ENCODE assay signal across 10 mouse cellular contexts in genomic region chr11:35922205-35922873, GRCm38 (mm10). TPM values are rescaled to one million over a fixed set of nuclear protein-coding genes. Genes with fewer than 3 reads are reported as not detected.
DNase-seq lines count a peak whose midpoint lies in the region; ATAC-seq and TF ChIP-seq lines count a peak whose summit lies in the region.
"Had no signal": no experiment of that assay in that cellular context is flagged by ENCODE, and none has a peak within 500 bp of the region (broad histone marks: within the 10 kb centered on the region; RNA-seq: fewer than 3 reads in every experiment).

No protein-coding gene starts in this region.

- no peak overlapping the region for H3K4me3 ChIP-seq in hindbrain, postnatal 0 days (ENCODE audit: low read length)
- no peak overlapping the region for H3K4me3 ChIP-seq in hindbrain, embryonic 16.5 days (ENCODE audit: low read length)
- no peak overlapping the region for H3K4me3 ChIP-seq in midbrain, embryonic 14.5 days (replicated peaks; ENCODE audit: low read depth, low read length)
- no peak overlapping the region for H3K4me3 ChIP-seq in forebrain, embryonic 10.5 days
- H3K4me3 ChIP-seq: neural tube, embryonic 13.5 days had no signal

- H3K36me3 ChIP-seq in hindbrain, postnatal 0 days (ENCODE audit: insufficient read depth, low read length) = no peaks in the 10 kb centered on the region
- H3K36me3 ChIP-seq in hindbrain, embryonic 16.5 days (ENCODE audit: control insufficient read depth, insufficient read depth, low read length) = no peaks in the 10 kb centered on the region
- H3K36me3 ChIP-seq in midbrain, embryonic 14.5 days (ENCODE audit: control insufficient read depth, insufficient read depth, low read length) = no peaks in the 10 kb centered on the region
- no peaks in the 10 kb centered on the region; the same call in 1 of the 2 replicates for H3K36me3 ChIP-seq in forebrain, embryonic 10.5 days (replicated peaks)
- H3K36me3 ChIP-seq: neural tube, embryonic 13.5 days had no signal

- H3K4me1 ChIP-seq in hindbrain, postnatal 0 days (ENCODE audit: insufficient read depth, low read length) = peaks cover 8% of the 10 kb centered on the region; the same call in 1 of the 2 replicates
- peaks cover 15% of the 10 kb centered on the region for H3K4me1 ChIP-seq in hindbrain, embryonic 16.5 days (ENCODE audit: control insufficient read depth, insufficient read depth, low read depth, low read length)
- peaks cover 16% of the 10 kb centered on the region; the same call in 1 of the 2 replicates for H3K4me1 ChIP-seq in midbrain, embryonic 14.5 days (ENCODE audit: control insufficient read depth, insufficient read depth, low read length)
- H3K4me1 ChIP-seq in forebrain, embryonic 10.5 days = peaks cover 54% of the 10 kb centered on the region

- TF ChIP-seq POLR2A in brain, embryonic 14.5 days (IDR thresholded peaks at IDR 0.05; ENCODE audit: borderline replicate concordance, extremely low read depth, insufficient read depth, insufficient read length, poor library complexity, severe bottlenecking) = no peak

- 41% methylated on average over 12 of the region's 12 CpGs for WGBS in hindbrain, postnatal 0 days
- WGBS in hindbrain, embryonic 16.5 days = 32% methylated on average over 12 of the region's 12 CpGs
- 29% methylated on average over 12 of the region's 12 CpGs for WGBS in midbrain, embryonic 14.5 days
- 33% methylated on average over 12 of the region's 12 CpGs for WGBS in forebrain, embryonic 10.5 days

- H3K9ac ChIP-seq in hindbrain, postnatal 0 days (replicated peaks; ENCODE audit: low read length) = no peak overlapping the region
- no peak overlapping the region for H3K9ac ChIP-seq in hindbrain, embryonic 16.5 days (ENCODE audit: low read depth, low read length)
- no peak overlapping the region for H3K9ac ChIP-seq in midbrain, embryonic 14.5 days (replicated peaks; ENCODE audit: low read length)
- H3K9ac ChIP-seq: neural tube, embryonic 13.5 days had no signal

- DNase-seq in hindbrain, postnatal 0 days (ENCODE audit: low spot score) = peak; percentile 62
- peak; percentile 60 for DNase-seq in brain, embryonic 14.5 days (ENCODE audit: low read depth)
- DNase-seq in kidney, adult 9 months = peak; percentile 61
- DNase-seq in midbrain, embryonic 14.5 days = peak; percentile 64
- DNase-seq in left cerebral cortex, adult 8-10 months (ENCODE audit: low spot score in 2 of 2) = no peak
- no peak for DNase-seq in urinary bladder, postnatal 36 days (ENCODE audit: low spot score in 2 of 2)
- DNase-seq in forebrain, embryonic 10.5 days (ENCODE audit: extremely low spot score, low spot score) = no peak

- H3K9me3 ChIP-seq in hindbrain, postnatal 0 days (ENCODE audit: low read length) = 0 out of 2 replicates have a peak, but pooled peaks cover 4% of the 10 kb centered on the region
- peaks cover 6% of the 10 kb centered on the region for H3K9me3 ChIP-seq in hindbrain, embryonic 16.5 days (ENCODE audit: control insufficient read depth, low read length)
- H3K9me3 ChIP-seq in midbrain, embryonic 14.5 days (ENCODE audit: control insufficient read depth, low read length) = no peaks in the 10 kb centered on the region
- H3K9me3 ChIP-seq in forebrain, embryonic 10.5 days = no peaks in the 10 kb centered on the region; the same call in 1 of the 2 replicates

- TF ChIP-seq CTCF in hindbrain, postnatal 0 days (IDR thresholded peaks at IDR 0.05; ENCODE audit: low read depth) = peak; percentile 55
- peak; percentile 40; the same call in 1 of the 2 replicates for TF ChIP-seq CTCF in brain, embryonic 14.5 days (IDR thresholded peaks at IDR 0.05; ENCODE audit: borderline replicate concordance, extremely low read depth, insufficient read depth, insufficient read length)

- no peak overlapping the region for H3K27ac ChIP-seq in hindbrain, postnatal 0 days
- H3K27ac ChIP-seq in hindbrain, embryonic 16.5 days (ENCODE audit: low read depth, low read length) = no peak overlapping the region
- no peak overlapping the region for H3K27ac ChIP-seq in midbrain, embryonic 14.5 days (replicated peaks; ENCODE audit: low read depth, low read length)
- H3K27ac ChIP-seq in forebrain, embryonic 10.5 days = no peak overlapping the region
- H3K27ac ChIP-seq: neural tube, embryonic 13.5 days had no signal

- 0 out of 2 replicates have a peak, but pooled peaks have one; percentile 24 for ATAC-seq in hindbrain, postnatal 0 days
- no peak for ATAC-seq in hindbrain, embryonic 16.5 days
- ATAC-seq in midbrain, embryonic 14.5 days (ENCODE audit: low FRiP score, low TSS enrichment) = 0 out of 2 replicates have a peak, but pooled peaks have one; percentile 32
- ATAC-seq: activated CD4-positive, CD25-positive, alpha-beta regulatory T cell, adult 4 months had no signal

- no peaks in the 10 kb centered on the region for H3K27me3 ChIP-seq in hindbrain, postnatal 0 days (ENCODE audit: insufficient read depth, low read length)
- no peaks in the 10 kb centered on the region for H3K27me3 ChIP-seq in hindbrain, embryonic 16.5 days (replicated peaks; ENCODE audit: control insufficient read depth, insufficient read depth, low read length)
- H3K27me3 ChIP-seq in midbrain, embryonic 14.5 days (ENCODE audit: control insufficient read depth, insufficient read depth, low read length) = no peaks in the 10 kb centered on the region
- no peaks in the 10 kb centered on the region for H3K27me3 ChIP-seq in forebrain, embryonic 10.5 days (ENCODE audit: poor library complexity, severe bottlenecking)
- H3K27me3 ChIP-seq: neural tube, embryonic 13.5 days had no signal

- no peak overlapping the region for H3K4me2 ChIP-seq in hindbrain, postnatal 0 days (ENCODE audit: low read depth, low read length)
- no peak overlapping the region for H3K4me2 ChIP-seq in hindbrain, embryonic 16.5 days (ENCODE audit: low read length)
- H3K4me2 ChIP-seq in midbrain, embryonic 14.5 days (ENCODE audit: low read length) = no peak overlapping the region
- H3K4me2 ChIP-seq: neural tube, embryonic 13.5 days had no signal

RNA-seq across cellular contexts. Expression of gene Wwc1, which starts 58.0 kb away (rescaled TPM):
- total RNA-seq in hindbrain, postnatal 0 days (2014; rRNA removed) = 17.8 and 20.4 TPM in 2 replicates
- 8.6 and 9.0 TPM in 2 replicates for polyA plus RNA-seq in hindbrain, postnatal 0 days (2015; fragmentation: Nextera tagmentation; extraction: Ambion mirVana)
- polyA plus RNA-seq in hindbrain, embryonic 16.5 days (2015; fragmentation: Nextera tagmentation; extraction: Ambion mirVana) = 6.4 and 7.8 TPM in 2 replicates
- 39.4 and 45.1 TPM in 2 replicates for polyA plus RNA-seq in brain, embryonic 14.5 days (2012; rRNA removed)
- polyA plus RNA-seq in midbrain, embryonic 14.5 days (2014; fragmentation: Nextera tagmentation; extraction: Ambion mirVana) = 8.8 and 10.3 TPM in 2 replicates
- 100 to 1,000 TPM in 3 of 4 experiments, 10 to 100 TPM in 1; 95.1 to 109 (median 101) TPM for total RNA-seq in left cerebral cortex, adult 8-10 months (2022)
- 4.2 and 4.9 TPM in 2 replicates for polyA plus RNA-seq in forebrain, embryonic 10.5 days (2016; fragmentation: Nextera tagmentation; extraction: Ambion mirVana)
- polyA plus RNA-seq: activated CD4-positive, CD25-positive, alpha-beta regulatory T cell, adult 4 months had no signal

Comparison
In these comparisons a context has a peak if more than half of its experiments do, and no peak if none do; other contexts are left out.
1. DNase-seq: peak in hindbrain, postnatal 0 days (single experiment), brain, embryonic 14.5 days (single experiment), kidney, adult 9 months (single experiment) and midbrain, embryonic 14.5 days (single experiment); none in left cerebral cortex, adult 8-10 months (0 of 2), urinary bladder, postnatal 36 days (0 of 2) and forebrain, embryonic 10.5 days (single experiment).